Mouse (Mus musculus) splenic B cell, adult 2 months (primary cell): ENCODE results near the gene Gm13199.

ENCODE experiments used
- DNase-seq: peaks from one replicate; pipeline ENCODE4 v3.0.0-alpha.2; 2011; ENCODE audit warnings: low read depth, low spot score
- H3K27me3 ChIP-seq: 2 replicates; pipeline ENCODE4 v1.6.1; 2012; ENCODE audit warnings: mild to moderate bottlenecking, low read length, moderate library complexity, mixed read lengths; ENCODE audit not compliant: control insufficient read depth, poor library complexity, insufficient read depth, severe bottlenecking
- H3K36me3 ChIP-seq: 2 replicates; pipeline ENCODE4 v1.6.1; 2012; ENCODE audit warnings: mild to moderate bottlenecking, low read length, moderate library complexity, mixed read lengths; ENCODE audit not compliant: control insufficient read depth, poor library complexity, insufficient read depth, severe bottlenecking

Gene Gm13199

DNA sequence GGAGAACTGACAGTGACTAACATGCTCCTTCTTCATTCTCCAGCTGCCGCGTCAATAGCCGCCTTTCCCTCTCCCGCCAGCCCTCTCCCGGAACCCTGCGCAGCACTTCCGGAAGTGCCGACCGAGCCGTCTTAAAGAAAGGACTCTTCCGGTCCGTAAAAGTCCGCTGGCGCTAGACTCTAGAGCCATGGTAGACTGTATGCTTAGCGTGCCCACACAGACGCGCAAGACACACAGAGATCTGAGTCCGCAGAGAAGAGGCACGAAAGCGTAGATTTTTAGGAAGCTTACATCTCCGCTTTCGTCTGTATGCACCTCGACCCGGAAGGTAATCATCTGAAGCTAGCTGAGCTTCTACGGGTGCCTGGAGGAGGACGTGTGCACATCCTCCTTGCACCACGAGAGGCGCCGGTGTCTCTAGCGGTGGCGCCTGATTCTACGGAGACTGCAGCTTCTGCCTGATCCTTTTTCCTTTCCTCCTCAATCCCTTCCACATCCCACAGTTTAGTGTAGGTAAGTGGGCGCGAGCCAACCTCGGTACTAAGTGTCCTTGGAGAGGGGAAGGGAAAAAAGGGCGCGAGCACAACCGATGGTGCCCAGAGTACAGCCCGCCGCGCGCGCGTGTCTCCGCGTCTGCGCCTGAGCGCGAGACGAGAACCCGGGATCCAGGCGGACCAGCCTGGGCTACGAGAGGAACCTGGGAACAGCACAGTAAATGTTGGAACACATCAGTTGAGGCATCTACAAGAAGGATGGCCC, 17.7 kb downstream of the Gm13199 start, which contains the start of the genes Nudt5 and Cdc123:
Gene Nudt5 (plus strand): TSS at position 147 of the 759 bp plus-strand sequence.
Gene Cdc123 (minus strand): TSS at position 292 of the 759 bp plus-strand sequence.
- Histone ChIP-seq H3K27me3 (no peaks in the 10 kb centered on the region), H3K36me3 (peaks cover 3% of the 10 kb centered on the region)
- peak; percentile 93 for DNase-seq

DNA sequence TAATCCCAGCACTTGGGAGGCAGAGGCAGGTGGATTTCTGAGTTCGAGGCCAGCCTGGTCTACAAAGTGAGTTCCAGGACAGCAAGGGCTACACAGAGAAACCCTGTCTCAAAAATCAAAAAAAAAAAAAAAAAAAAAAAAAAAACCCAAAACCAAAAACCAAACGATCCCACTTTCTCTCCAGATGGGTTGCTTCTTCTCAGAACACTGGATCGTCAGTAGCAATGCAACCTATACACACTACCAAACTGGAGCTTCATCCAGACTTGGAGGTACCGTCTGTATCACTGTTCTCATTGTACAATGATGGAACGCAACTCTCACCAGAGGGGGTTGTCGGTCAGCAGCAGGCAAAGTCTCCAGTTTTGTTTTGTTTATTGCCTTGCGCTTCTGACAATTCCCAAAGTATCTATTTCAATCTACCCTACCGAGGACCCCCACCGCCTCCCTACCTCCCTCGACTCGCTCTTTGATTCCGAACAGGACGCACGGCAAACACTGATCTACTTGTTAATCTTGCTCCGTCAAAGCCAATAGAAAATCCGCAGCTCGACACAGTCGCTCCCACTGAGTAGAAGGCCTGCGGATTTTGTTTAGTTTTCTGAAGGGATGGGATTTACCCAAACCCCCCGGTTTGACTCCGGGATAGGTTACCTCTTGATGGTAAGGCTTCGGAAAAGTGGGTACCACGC, 18.4 kb downstream of the Gm13199 start:
- Histone ChIP-seq H3K27me3 (no peaks in the 10 kb centered on the region), H3K36me3 (peaks cover 3% of the 10 kb centered on the region)
- no peak for DNase-seq

GRCm38 (mm10) chr2:5840815-5841214, 21.9 kb downstream of the Gm13199 start:
- Histone ChIP-seq H3K27me3 (no peaks in the 10 kb centered on the region), H3K36me3 (peaks cover 4% of the 10 kb centered on the region)
- no peak for DNase-seq

DNA sequence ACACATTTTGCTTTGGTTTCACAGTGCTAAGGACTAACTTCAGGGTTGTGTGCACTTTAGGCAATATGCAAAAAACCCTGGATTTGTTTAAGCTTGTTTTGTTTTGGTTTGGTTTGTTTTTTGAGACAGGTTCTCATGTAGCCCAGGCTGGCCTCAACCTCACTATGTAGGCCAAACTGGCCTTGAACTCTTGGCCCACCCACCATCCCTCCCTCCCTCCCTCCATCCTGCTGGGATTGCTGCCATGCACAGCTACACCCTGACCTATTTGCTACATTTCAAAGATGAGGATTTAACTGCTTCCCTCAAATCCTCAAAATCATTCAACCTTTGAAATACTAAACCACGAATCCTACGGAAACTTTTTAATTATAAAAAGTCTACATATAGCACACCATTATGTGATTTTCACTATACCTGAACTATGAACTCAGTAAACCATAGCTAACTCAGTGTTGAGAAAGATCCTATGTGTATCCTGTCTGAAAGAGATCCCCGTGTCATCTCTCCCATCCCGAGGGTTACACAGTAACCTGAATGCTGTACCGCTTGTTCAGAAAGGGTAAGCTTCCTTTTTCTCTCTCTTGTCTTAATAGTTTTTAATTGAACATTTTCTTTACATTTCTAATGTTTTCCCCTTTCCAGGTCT, 37.3 kb downstream of the Gm13199 start:
- no peaks in the 10 kb centered on the region for H3K27me3 ChIP-seq
- H3K36me3 ChIP-seq = peaks cover 6% of the 10 kb centered on the region
- DNase-seq = no peak

DNA sequence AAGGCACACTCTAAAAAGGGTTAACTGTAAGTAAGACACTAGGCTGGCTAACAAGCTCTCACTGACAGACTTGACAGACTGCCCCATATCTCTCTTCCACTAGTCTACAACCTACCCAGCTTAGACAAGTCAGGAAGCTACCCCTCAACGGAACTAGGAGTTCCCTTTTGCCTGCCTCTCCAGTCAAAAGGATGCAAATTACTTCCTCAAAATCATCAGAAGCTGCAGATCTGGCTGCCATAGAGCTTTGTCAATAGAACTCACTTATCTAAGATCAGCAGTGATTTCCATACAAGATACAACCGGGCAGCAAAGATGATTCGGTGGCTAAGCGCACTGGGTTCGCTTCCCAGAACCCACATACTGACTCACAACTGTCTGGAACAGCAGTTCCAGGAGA, 38.0 kb downstream of the Gm13199 start:
- peaks cover 7% of the 10 kb centered on the region for H3K36me3 ChIP-seq
- peak; percentile 49 for DNase-seq
- H3K27me3 ChIP-seq = no peaks in the 10 kb centered on the region

- Histone ChIP-seq H3K27me3 (no peaks in the 10 kb centered on the region), H3K36me3 (peaks cover 7% of the 10 kb centered on the region)
- DNase-seq = peak; percentile 55
Measured at GRCm38 (mm10) chr2:5824213-5824612, 38.5 kb downstream of the Gm13199 start.

DNA sequence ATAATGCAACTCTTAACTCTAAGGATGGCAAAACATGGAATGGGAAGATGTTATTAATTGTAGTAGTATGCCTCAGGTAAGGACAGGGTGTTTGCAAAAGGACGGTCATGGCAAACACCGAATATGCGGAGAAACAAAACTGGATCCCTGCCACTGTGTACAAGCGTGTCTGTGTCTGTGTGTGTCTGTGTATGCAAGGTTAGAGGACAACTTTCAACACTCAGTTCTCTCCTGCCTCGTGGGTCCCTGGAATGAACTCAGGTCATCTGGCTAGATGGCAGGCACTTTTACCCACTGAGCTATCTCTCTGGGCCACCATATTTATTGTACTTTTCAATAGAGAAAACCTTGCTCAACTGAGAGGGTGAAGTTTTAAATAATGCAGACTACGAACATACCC, 40.3 kb downstream of the Gm13199 start:
- Histone ChIP-seq H3K27me3 (no peaks in the 10 kb centered on the region), H3K36me3 (peaks cover 6% of the 10 kb centered on the region)
- DNase-seq = no peak

- peaks cover 6% of the 10 kb centered on the region; the same call in 1 of the 2 replicates for H3K36me3 ChIP-seq
- DNase-seq = no peak
- H3K27me3 ChIP-seq = no peaks in the 10 kb centered on the region
Measured at GRCm38 (mm10) chr2:5821264-5821663, 41.5 kb downstream of the Gm13199 start.
